Mouse (Mus musculus): ENCODE measurements at regions not wholly inside any gene's neighbourhood (a gene's known extent, or its start where the extent isn't known, plus 50 kb on each side); places are given as distances from the start of the nearest gene placed in this dataset.

GRCm38 (mm10) chr3:6675354-6675753 is 55.1 kb upstream of the 1700008P02Rik start:
- no peak for TF ChIP-seq CTCF (IDR thresholded peaks at IDR 0.05; ENCODE audit: control insufficient read depth, insufficient read depth, low read length)
- no peak for TF ChIP-seq POLR2A (IDR thresholded peaks at IDR 0.05; ENCODE audit: borderline replicate concordance, control insufficient read depth, low read depth, low read length)
